Mouse (Mus musculus): ENCODE data around the gene Arvcf.

Gene Arvcf

GRCm38 (mm10) chr16:18353106-18353505 lies 5.1 kb downstream of the Arvcf start:
- DNase-seq (ENCODE audit: low read depth, low spot score): no peak

- no peak for DNase-seq (ENCODE audit: low read depth, low spot score)
Measured at GRCm38 (mm10) chr16:18356961-18357360, 9.0 kb downstream of the Arvcf start.

- no peak for DNase-seq (ENCODE audit: low read depth, low spot score)
Measured at GRCm38 (mm10) chr16:18357977-18358376, 10.0 kb downstream of the Arvcf start.

GRCm38 (mm10) chr16:18360151-18360805 lies 12.3 kb downstream of the Arvcf start:
- no peak for DNase-seq (ENCODE audit: low read depth, low spot score)

- no peak for DNase-seq (ENCODE audit: low read depth, low spot score)
Measured at GRCm38 (mm10) chr16:18362948-18363347, 15.0 kb downstream of the Arvcf start.

- no peak for DNase-seq (ENCODE audit: low read depth, low spot score)
Measured at GRCm38 (mm10) chr16:18366849-18367248, 18.9 kb downstream of the Arvcf start.

- DNase-seq (ENCODE audit: low read depth, low spot score): no peak
Measured at GRCm38 (mm10) chr16:18370197-18370596, 22.2 kb downstream of the Arvcf start.

GRCm38 (mm10) chr16:18373632-18374031 lies 25.6 kb downstream of the Arvcf start:
- no peak for DNase-seq (ENCODE audit: low read depth, low spot score)

GRCm38 (mm10) chr16:18376297-18376954 lies 28.4 kb downstream of the Arvcf start:
- DNase-seq (ENCODE audit: low read depth, low spot score): no peak

GRCm38 (mm10) chr16:18377203-18377602 lies 29.2 kb downstream of the Arvcf start:
- DNase-seq (ENCODE audit: low read depth, low spot score): no peak

- no peak for DNase-seq (ENCODE audit: low read depth, low spot score)
Measured at GRCm38 (mm10) chr16:18378489-18378888, 30.5 kb downstream of the Arvcf start.

- no peak for DNase-seq (ENCODE audit: low read depth, low spot score)
Measured at GRCm38 (mm10) chr16:18379338-18380001, 31.5 kb downstream of the Arvcf start.

- DNase-seq (ENCODE audit: low read depth, low spot score): no peak
Measured at GRCm38 (mm10) chr16:18380495-18381063, 32.6 kb downstream of the Arvcf start.

GRCm38 (mm10) chr16:18381621-18382258 lies 33.8 kb downstream of the Arvcf start:
- no peak for DNase-seq (ENCODE audit: low read depth, low spot score)

GRCm38 (mm10) chr16:18383045-18383726 lies 35.2 kb downstream of the Arvcf start:
- DNase-seq (ENCODE audit: low read depth, low spot score): no peak

- DNase-seq (ENCODE audit: low read depth, low spot score): no peak
Measured at GRCm38 (mm10) chr16:18383756-18384155, 35.8 kb downstream of the Arvcf start.

- no peak for DNase-seq (ENCODE audit: low read depth, low spot score)
Measured at GRCm38 (mm10) chr16:18384211-18384610, 36.2 kb downstream of the Arvcf start.

- no peak for DNase-seq (ENCODE audit: low read depth, low spot score)
Measured at GRCm38 (mm10) chr16:18384659-18385058, 36.7 kb downstream of the Arvcf start.

- DNase-seq (ENCODE audit: low read depth, low spot score): no peak
Measured at GRCm38 (mm10) chr16:18385411-18385810, 37.4 kb downstream of the Arvcf start.

GRCm38 (mm10) chr16:18386451-18386850 lies 38.5 kb downstream of the Arvcf start:
- no peak for DNase-seq (ENCODE audit: low read depth, low spot score)

- DNase-seq (ENCODE audit: low read depth, low spot score): no peak
Measured at GRCm38 (mm10) chr16:18386972-18387371, 39.0 kb downstream of the Arvcf start.
